Mouse (Mus musculus) heart, adult 2 months (tissue): ENCODE data around the gene Dytn. TPM values are rescaled to one million over a fixed set of nuclear protein-coding genes. Genes with fewer than 3 reads are reported as not detected.

Experiments used
- DNase-seq, 2 experiments: peaks; one replicate each; pipeline ENCODE4 v3.0.0; 2021
- H3K27ac ChIP-seq: fragments of 200-600 bp; 2 replicates; pipeline ENCODE4 v1.8.1; 2022
- H3K27me3 ChIP-seq: fragments of 200-500 bp; 2 replicates; pipeline ENCODE4 v1.6.1; 2012; ENCODE audit warnings: mild to moderate bottlenecking, low read length, inconsistent platforms, mixed read lengths; ENCODE audit not compliant: control insufficient read depth, insufficient read depth
- H3K36me3 ChIP-seq: fragments of 200-500 bp; 2 replicates; pipeline ENCODE4 v1.6.1; 2012; ENCODE audit warnings: low read length, inconsistent platforms; ENCODE audit not compliant: control insufficient read depth, insufficient read depth
- H3K4me1 ChIP-seq: fragments of 200-500 bp; 2 replicates; pipeline ENCODE4 v1.6.1; 2011; ENCODE audit warnings: low read length; ENCODE audit not compliant: control insufficient read depth, insufficient read depth
- H3K4me3 ChIP-seq: fragments of 200-600 bp; 2 replicates; pipeline ENCODE4 v1.8.1; 2022
- H3K79me2 ChIP-seq: fragments of 200-500 bp; replicated peaks from 2 replicates; pipeline ENCODE4 v1.6.1; 2012; ENCODE audit warnings: mild to moderate bottlenecking, inconsistent platforms, low read length, moderate library complexity, mixed read lengths; ENCODE audit not compliant: control insufficient read depth, insufficient read depth
- H3K9ac ChIP-seq: fragments of 200-500 bp; 2 replicates; pipeline ENCODE4 v1.6.1; 2012; ENCODE audit warnings: low read depth, mild to moderate bottlenecking, control low read depth, inconsistent platforms, low read length, mixed read lengths
- CTCF ChIP-seq: fragments of 200-600 bp; IDR thresholded peaks from 2 replicates; pipeline ENCODE4 v1.8.1; 2022; ENCODE audit warnings: antibody characterized with exemption, mild to moderate bottlenecking, moderate library complexity
- EP300 ChIP-seq: fragments of 200-500 bp; IDR thresholded peaks from 2 replicates; pipeline ENCODE4 v1.6.1; 2011; ENCODE audit warnings: low read depth, low read length, control low read depth; ENCODE audit not compliant: insufficient read depth
- POLR2A ChIP-seq: fragments of 200-500 bp; IDR thresholded peaks from 2 replicates; pipeline ENCODE4 v1.6.1; 2011; ENCODE audit warnings: mild to moderate bottlenecking, low read depth, low read length, control low read depth; ENCODE audit not compliant: insufficient read depth
- WGBS: fragments of 180-500 bp; shearing (Covaris S2); methylation state at CpG from one replicate; pipeline ENCODE4 v1.1.7; 2018; 5-methylcytosine and 5-hydroxymethylcytosine counted together
- intact Hi-C: fragments of 180-260 bp; cut with DNase I; formaldehyde crosslinking; loops from one replicate; pipeline ENCODE4 v1.15.1; 2025
- polyA plus RNA-seq: library from polyadenylated mRNA; depleted of rRNA; stranded (reverse); fragments of >200 nt; gene quantifications from 2 replicates; pipeline ENCODE4 v1.2.3, GENCODE M21; 2012
- total RNA-seq, 2 experiments: library from RNA; stranded (reverse); gene quantifications; 2 replicates each; pipeline ENCODE4 v1.2.3; 2021

The Dytn gene
- total and polyA plus RNA-seq, 3 experiments, result not detected

GRCm38 (mm10) chr1:63696861-63697260 is 10.1 kb upstream of the Dytn start:
- Histone ChIP-seq H3K9ac (no peak overlapping the region), H3K27ac (no peak overlapping the region), H3K36me3 (no peaks in the 10 kb centered on the region), H3K4me3 (no peak overlapping the region), H3K4me1 (no peaks in the 10 kb centered on the region), H3K27me3 (no peaks in the 10 kb centered on the region), H3K79me2 (no peaks in the 10 kb centered on the region)
- intact Hi-C loops, result no loop called here
- no peak for DNase-seq
- TF ChIP-seq CTCF, result no peak
- TF ChIP-seq POLR2A, result no peak
- no peak for TF ChIP-seq EP300
- 71% methylated on average over 3 of the region's 3 CpGs for WGBS

- 74% methylated on average over 3 of the region's 3 CpGs for WGBS
- no peak for DNase-seq
- no peak overlapping the region for H3K9ac ChIP-seq
- intact Hi-C loops, result no loop called here
- H3K36me3 ChIP-seq, result no peaks in the 10 kb centered on the region
- TF ChIP-seq POLR2A, result no peak
- TF ChIP-seq CTCF, result no peak
- no peak for TF ChIP-seq EP300
- H3K27me3 ChIP-seq, result no peaks in the 10 kb centered on the region
- H3K4me3 ChIP-seq, result no peak overlapping the region
- H3K27ac ChIP-seq, result no peak overlapping the region
- no peaks in the 10 kb centered on the region for H3K79me2 ChIP-seq
- no peaks in the 10 kb centered on the region for H3K4me1 ChIP-seq
These were observed 10.8 kb downstream of the Dytn start for GRCm38 (mm10) chr1:63675975-63676374.

- intact Hi-C loops, result loop anchor here (2.0 kb wide), 1 partner anchor 780 kb away; no protein-coding TSS in a partner anchor
- DNase-seq, result no peak
- H3K9ac ChIP-seq, result no peak overlapping the region
These were observed 17.9 kb downstream of the Dytn start for GRCm38 (mm10) chr1:63668852-63669160.

GRCm38 (mm10) chr1:63667949-63668851 is 18.5 kb downstream of the Dytn start:
- Histone ChIP-seq H3K79me2 (no peaks in the 10 kb centered on the region), H3K36me3 (no peaks in the 10 kb centered on the region), H3K4me1 (peaks cover 1% of the 10 kb centered on the region), H3K4me3 (no peak overlapping the region), H3K27ac (no peak overlapping the region), H3K9ac (no peak overlapping the region), H3K27me3 (no peaks in the 10 kb centered on the region; the same call in 1 of the 2 replicates)
- no peak for TF ChIP-seq CTCF
- TF ChIP-seq EP300, result no peak
- no peak for TF ChIP-seq POLR2A
- intact Hi-C loops, result loop anchor here (2.0 kb wide), 1 partner anchor 781 kb away; no protein-coding TSS in a partner anchor
- no peak for DNase-seq
- 26% methylated on average over 13 of the region's 13 CpGs for WGBS

More at GRCm38 (mm10) chr1:63668852-63669160, 17.9 kb downstream of the Dytn start:
- Histone ChIP-seq H3K79me2 (no peaks in the 10 kb centered on the region), H3K4me1 (peaks cover 1% of the 10 kb centered on the region), H3K27me3 (no peaks in the 10 kb centered on the region; the same call in 1 of the 2 replicates), H3K27ac (no peak overlapping the region), H3K36me3 (no peaks in the 10 kb centered on the region), H3K4me3 (no peak overlapping the region)
- 5% methylated on average over 3 of the region's 3 CpGs for WGBS
- TF ChIP-seq CTCF (peak; percentile 66), EP300 (no peak), POLR2A (no peak)

- intact Hi-C loops, result no loop called here
These were observed 19.4 kb downstream of the Dytn start for GRCm38 (mm10) chr1:63667201-63667948.

GRCm38 (mm10) chr1:63666089-63666488 is 20.6 kb downstream of the Dytn start:
- no peak overlapping the region for H3K27ac ChIP-seq
- WGBS, result 88% methylated on average over 2 of the region's 2 CpGs
- no peaks in the 10 kb centered on the region; the same call in 1 of the 2 replicates for H3K27me3 ChIP-seq
- H3K9ac ChIP-seq, result no peak overlapping the region
- H3K79me2 ChIP-seq, result no peaks in the 10 kb centered on the region
- no peak for DNase-seq
- intact Hi-C loops, result no loop called here
- H3K4me1 ChIP-seq, result peaks cover 1% of the 10 kb centered on the region
- no peaks in the 10 kb centered on the region for H3K36me3 ChIP-seq
- TF ChIP-seq POLR2A (no peak), EP300 (no peak), CTCF (no peak)
- no peak overlapping the region for H3K4me3 ChIP-seq

More at GRCm38 (mm10) chr1:63667201-63667948, 19.4 kb downstream of the Dytn start:
- no peaks in the 10 kb centered on the region for H3K36me3 ChIP-seq
- no peaks in the 10 kb centered on the region; the same call in 1 of the 2 replicates for H3K27me3 ChIP-seq
- DNase-seq, result no peak
- peaks cover 1% of the 10 kb centered on the region for H3K4me1 ChIP-seq
- no peaks in the 10 kb centered on the region for H3K79me2 ChIP-seq
- no peak overlapping the region for H3K9ac ChIP-seq
- WGBS, result 42% methylated on average over 9 of the region's 9 CpGs
- no peak overlapping the region for H3K27ac ChIP-seq
- TF ChIP-seq CTCF (no peak), POLR2A (no peak), EP300 (no peak)
- H3K4me3 ChIP-seq, result no peak overlapping the region
